Mouse (Mus musculus): Measurements from ENCODE around the gene Olfr904. TPM values are rescaled to one million over a fixed set of nuclear protein-coding genes. Genes with fewer than 3 reads are reported as not detected.
"Not testable (repeated sequence)": the region's sequence is repeated elsewhere in the genome, so short reads cannot be mapped to it uniquely, and the experiment has no call there.

Gene Olfr904
- not detected for total RNA-seq (2021)
- long read RNA-seq, experiment 1, result 0 reads
- long read RNA-seq, experiment 2, result 0 reads

DNA sequence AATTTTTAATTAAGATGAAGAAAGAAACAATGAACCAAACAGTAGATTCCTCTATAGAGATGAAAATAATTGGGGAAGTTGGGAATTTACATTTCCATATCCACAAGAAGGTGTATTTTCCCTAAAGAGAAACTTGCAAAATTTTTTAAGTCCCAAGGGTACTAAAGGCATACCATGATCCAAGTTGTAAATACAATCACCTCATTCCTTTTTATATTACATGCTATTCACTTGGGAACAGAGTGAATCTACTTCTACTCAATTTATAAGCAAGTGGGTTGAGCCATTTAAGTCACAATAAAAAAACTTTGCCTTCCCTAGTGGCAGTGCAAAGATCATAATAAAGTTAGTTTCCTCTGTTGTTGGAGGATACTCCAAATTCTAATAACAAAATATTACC, at the start of gene Olfr904:
TSS of gene Olfr904 (plus strand) at position 301 of the 400 bp plus-strand sequence.
- no peak for DNase-seq

DNA sequence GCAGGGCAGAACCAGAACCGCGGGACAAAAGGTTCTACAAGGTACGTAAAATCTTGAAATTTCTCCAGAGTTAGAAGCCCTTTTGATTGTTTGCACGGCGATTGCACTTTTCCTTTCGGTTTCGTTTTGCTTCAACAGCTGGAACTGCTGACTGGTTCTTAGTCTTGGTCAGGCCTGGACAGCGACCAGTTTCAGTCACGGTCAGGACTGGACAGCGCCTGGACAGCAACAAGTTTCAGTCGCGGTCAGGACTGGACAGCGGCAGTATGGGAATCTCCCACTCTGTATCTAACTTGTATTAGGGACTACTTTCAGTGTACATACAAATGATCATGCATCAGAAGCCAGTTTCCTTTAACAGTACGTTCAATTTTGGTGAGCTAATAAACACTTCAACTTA, 49.4 kb upstream of the Olfr904 start:
- not testable (repeated sequence) for DNase-seq

DNA sequence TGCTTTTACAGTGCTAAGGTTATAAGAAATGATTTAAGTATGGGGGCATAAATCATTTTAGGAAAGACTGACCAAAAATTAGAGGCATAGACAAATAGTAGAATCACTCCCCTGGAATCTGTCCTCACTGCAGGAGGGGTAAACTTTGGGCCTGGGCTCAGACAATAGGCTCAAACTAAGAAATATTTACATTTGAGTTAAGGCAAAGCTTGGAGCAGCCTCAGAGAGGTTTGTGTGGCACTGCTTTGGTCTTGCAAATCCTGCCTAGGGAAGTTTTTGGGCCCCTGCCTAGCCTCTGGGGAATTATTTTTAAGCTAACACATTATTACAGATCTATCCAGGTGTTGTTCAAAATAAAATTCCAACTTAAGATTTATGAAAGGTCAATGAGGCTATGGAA, 39.1 kb upstream of the Olfr904 start:
- no peak for DNase-seq

DNA sequence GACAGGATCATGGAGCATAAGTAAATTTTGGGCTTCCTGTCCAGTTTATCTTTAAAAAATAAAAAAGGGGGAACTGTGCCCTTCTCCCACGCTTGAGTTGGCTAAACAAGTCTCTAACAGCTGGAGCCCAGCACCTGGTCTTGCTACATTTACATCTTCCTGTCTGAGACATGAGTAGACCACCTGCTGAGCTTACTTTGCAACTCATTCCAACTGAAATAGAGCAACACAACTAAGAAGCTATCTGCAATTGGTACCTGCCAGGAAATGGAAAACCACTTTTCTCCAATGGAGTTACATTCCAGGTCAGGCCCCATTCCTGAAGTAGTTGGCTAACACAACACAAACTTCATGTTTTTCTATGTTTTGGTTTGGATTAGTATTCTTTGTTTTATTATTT, 35.9 kb upstream of the Olfr904 start:
- no peak for DNase-seq

DNA sequence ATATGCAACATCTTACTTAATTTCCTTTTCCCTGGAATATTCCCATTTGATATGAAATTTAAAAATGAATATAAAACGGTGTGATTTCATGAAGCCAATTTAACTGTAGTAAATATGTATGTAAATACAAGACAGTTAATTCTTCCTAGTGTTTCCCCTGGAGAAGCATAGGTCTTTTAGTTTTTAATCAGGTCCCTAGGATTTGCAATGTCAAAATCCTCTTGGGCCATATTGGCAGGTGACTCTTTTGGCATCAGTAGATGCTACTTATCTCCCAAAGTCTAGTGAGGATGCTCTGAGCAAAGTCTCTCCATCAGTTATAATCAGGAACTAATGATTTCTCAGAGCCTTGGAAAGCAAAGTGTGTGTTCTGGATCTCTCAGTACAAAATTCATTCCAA, 33.8 kb upstream of the Olfr904 start, which contains the start of gene Olfr901:
TSS of gene Olfr901 (plus strand) at position 301 of the 400 bp plus-strand sequence.
- no peak for DNase-seq

DNA sequence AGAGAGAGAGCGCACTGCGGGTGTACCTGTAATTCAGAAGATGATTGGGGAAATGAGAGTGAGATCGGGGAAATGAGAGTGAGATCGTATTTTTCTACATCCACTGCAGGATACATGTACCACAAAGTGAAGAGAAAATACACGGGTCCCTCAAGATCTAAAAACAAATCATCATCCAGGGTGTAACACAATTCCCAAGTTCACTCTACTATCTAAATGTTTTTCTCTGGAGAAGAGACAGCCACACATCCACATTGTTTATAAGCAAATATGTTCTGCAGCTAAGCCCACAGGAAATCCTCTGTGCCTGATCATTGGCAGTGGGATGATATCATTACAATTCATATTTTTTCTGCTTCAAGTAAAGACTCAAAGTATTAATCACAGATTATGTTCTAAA, 15.6 kb upstream of the Olfr904 start, which contains the start of gene Olfr902:
TSS of gene Olfr902 (plus strand) at position 301 of the 400 bp plus-strand sequence.
- DNase-seq, result no peak

DNA sequence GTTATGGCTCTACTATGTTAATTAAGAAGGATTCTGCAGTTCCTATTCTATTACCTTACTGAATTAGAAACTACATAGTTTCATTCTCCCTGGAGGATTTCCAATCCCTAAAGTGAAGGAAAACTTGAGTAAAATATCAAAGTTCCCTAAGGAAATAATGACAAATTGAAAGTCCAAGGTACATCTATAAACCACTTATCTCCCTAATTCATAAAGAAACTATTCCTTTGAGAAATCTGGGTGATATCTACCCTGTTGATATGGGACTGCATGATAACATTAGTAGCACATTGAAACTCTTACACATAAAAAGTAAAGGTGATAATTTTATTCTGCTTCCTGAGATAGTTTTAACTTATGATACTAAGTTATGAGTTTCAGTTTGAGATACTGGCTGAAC, 7.9 kb downstream of the Olfr904 start, which contains the start of gene Olfr905:
TSS of gene Olfr905 (plus strand) at position 301 of the 400 bp plus-strand sequence.
- DNase-seq, result no peak

DNA sequence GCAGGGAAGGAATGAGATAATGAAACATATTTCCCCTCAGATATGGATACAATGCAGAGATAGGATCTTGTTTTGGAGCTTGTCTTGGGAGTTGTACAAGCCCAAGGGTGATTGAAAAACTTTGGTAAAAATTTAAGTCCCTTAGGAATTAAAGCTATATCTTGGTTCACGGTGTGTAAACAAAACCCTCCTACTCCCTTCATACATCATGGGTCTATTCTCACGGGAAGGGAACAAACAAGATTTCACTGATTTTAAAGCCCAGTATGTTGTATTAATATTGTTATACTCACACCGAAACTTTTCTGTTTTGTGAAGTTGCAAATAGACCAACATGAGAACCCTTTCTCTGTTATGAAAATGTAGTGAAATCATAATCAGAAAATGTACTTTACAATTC, 23.8 kb downstream of the Olfr904 start, which contains the start of gene Olfr906:
TSS of gene Olfr906 (plus strand) at position 301 of the 400 bp plus-strand sequence.
- no peak for DNase-seq

DNA sequence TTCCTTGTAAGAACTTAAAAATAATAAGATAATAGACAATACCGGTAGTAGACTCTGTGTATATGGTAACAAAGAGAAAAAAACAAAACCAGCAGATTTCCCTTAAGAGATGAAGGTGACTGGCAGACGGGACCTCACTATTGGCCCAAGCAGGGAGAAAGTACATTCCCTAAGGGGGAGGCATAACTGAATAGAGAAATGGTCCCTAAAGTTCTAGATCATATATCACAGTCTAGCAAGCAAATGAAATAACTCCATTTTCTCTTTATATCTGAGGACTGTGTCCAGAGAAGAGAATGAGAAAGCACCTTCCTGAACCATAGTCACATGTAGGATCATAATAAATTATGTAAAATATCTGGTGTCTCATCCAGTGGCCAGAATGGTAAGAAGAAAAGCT, 32.6 kb downstream of the Olfr904 start, which contains the start of gene Olfr907:
TSS of gene Olfr907 (plus strand) at position 301 of the 400 bp plus-strand sequence.
- no peak for DNase-seq

DNA sequence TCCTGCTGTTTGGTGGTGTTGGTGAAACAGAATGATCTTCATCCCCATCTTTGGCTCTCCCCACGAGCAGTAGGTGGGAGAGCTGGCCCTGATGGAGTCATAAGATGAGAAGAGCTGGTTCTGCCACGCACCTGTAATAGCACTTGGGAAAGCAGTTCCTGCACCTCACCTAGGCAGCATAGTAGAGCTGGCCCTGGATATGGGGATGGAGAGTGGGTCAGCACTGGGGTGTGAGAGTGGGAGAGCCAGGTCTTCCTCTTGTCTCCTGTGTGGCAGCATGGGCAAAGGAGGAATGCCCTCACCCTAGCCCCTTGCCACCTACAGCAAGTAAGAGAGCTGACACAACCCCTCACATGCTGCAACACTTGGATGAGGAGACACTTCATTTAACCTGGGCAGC, 49.4 kb downstream of the Olfr904 start:
- no peak for DNase-seq

Other genes starting within 250 kb of the Olfr904 start
- gene Olfr894, start 245.1 kb upstream of the Olfr904 start, total RNA-seq (2021), result not detected
- gene Olfr143, start 210.4 kb upstream of the Olfr904 start, total RNA-seq (2021), result not detected
- gene Olfr895, start 195.3 kb upstream of the Olfr904 start, total RNA-seq (2021), result not detected
- gene Olfr896-ps1, start 172.0 kb upstream of the Olfr904 start, total RNA-seq (2021), result not detected
- not detected for gene Olfr25, start 134.1 kb upstream of the Olfr904 start, total RNA-seq (2021)
- gene Olfr898, start 114.7 kb upstream of the Olfr904 start, total RNA-seq (2021), result not detected
- gene Olfr250, start 96.2 kb upstream of the Olfr904 start, total RNA-seq (2021), result not detected
- gene Olfr251, start 86.1 kb upstream of the Olfr904 start, total RNA-seq (2021), result not detected
- not detected for gene Olfr147, start 61.4 kb upstream of the Olfr904 start, total RNA-seq (2021)
- not detected for gene Olfr901, start 33.7 kb upstream of the Olfr904 start, total RNA-seq (2021)
- gene Olfr902, start 15.5 kb upstream of the Olfr904 start, total RNA-seq (2021), result not detected
- not detected for gene Olfr905, start 8.0 kb downstream of the Olfr904 start, total RNA-seq (2021)
- gene Olfr906, start 23.9 kb downstream of the Olfr904 start, total RNA-seq (2021), result not detected
- gene Olfr907, start 32.7 kb downstream of the Olfr904 start, total RNA-seq (2021), result not detected
- gene Olfr911-ps1, start 58.4 kb downstream of the Olfr904 start, total RNA-seq (2021), result not detected
- not detected for gene Olfr910, start 74.7 kb downstream of the Olfr904 start, total RNA-seq (2021)
- not detected for gene Olfr912, start 117.0 kb downstream of the Olfr904 start, total RNA-seq (2021)
- gene Olfr913, start 129.6 kb downstream of the Olfr904 start, total RNA-seq (2021), result not detected
- gene Olfr914, start 142.0 kb downstream of the Olfr904 start, total RNA-seq (2021), result not detected
- gene Olfr916, start 196.7 kb downstream of the Olfr904 start, total RNA-seq (2021), result not detected
- not detected for gene Olfr917, start 202.7 kb downstream of the Olfr904 start, total RNA-seq (2021)
- not detected for gene Olfr918, start 211.5 kb downstream of the Olfr904 start, total RNA-seq (2021)
- not detected for gene Olfr919, start 240.5 kb downstream of the Olfr904 start, total RNA-seq (2021)

All from gastrocnemius, postnatal 25 days (tissue).